Mouse (Mus musculus): ENCODE results near the gene Gm11032.
"Not testable (repeated sequence)": the region's sequence is repeated elsewhere in the genome, so short reads cannot be mapped to it uniquely, and the experiment has no call there.

Gm11032 gene

DNA sequence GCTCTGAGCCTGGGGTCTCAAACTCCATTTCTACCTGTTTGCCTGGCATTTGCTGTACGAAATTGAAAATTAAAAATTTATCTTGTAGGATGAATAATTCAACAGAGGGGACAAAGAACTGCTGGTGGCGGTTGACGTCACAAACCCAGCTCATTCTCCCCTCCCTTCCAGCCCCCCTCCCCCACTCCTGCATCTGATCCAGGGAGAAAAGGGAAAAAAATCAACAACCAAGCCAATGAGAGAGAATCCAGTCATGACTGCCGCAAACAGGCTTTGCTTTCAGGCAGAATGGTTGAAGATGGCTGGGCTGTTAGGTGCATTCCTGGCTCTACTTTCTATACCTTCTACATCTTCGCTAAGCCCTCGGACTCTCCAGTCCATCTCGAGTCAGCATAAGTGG, 6.1 kb downstream of the Gm11032 start:
- in situ Hi-C loops (cut with MboI): no loop called here

DNA sequence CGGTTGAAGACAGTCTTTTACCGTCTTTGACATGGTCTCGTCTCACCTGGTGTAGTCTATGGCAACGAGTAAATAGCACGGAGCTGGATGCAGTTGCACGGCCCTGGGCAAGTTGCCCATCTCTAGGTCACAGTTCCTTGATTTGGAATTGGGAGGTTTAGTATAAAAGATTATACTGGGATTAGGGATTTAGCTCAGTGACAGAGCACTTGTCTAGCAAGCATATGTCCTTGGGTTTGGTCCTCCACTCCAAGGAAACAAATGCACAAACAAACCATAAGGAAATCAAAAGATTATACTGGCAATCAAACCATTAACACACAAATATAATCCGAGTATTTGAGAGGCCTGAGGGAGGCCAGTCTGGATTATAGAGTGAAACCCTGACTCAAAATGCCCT, 7.8 kb downstream of the Gm11032 start:
- in situ Hi-C loops (cut with MboI): no loop called here

DNA sequence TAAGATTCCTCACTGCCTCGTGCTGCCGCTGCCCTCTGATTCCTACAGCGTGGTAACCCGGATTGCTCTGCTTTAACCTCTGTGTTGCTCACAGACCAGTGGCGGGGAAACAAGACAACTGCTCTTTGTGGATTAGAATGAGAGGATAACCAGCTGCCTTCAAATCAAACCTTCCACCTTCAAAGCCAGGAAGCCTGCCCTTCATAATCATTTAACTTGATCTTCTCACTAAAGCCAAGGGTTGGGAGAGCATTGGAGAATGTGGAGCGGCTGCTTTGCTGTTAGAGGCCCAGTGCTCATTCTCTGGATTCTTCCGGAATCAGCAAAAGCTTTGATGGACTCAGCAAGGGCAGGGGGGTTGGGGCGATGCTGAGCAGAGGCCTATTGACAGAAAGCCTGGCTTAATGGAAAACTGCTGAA, 10.0 kb downstream of the Gm11032 start:
- in situ Hi-C loops (cut with MboI): no loop called here

DNA sequence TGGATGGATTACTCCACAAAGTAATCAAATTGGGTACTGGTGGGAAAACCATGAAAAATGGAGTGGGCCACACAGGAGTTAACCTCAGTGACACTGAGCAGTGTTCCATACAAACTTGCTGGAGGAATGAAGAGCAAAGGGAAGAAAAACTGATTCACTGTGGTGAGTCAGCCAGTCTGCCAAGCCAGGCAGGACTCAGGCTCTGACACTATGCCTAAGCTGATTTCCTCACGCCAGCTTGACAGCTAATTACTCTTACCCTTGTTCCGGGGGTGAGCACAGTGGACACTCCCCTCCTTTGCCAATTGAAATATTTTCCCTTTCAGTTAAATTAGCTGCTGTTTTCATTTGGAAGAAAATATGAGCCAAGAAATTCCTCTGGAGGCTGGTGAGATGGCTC, 13.6 kb downstream of the Gm11032 start:
- in situ Hi-C loops (cut with MboI): no loop called here

DNA sequence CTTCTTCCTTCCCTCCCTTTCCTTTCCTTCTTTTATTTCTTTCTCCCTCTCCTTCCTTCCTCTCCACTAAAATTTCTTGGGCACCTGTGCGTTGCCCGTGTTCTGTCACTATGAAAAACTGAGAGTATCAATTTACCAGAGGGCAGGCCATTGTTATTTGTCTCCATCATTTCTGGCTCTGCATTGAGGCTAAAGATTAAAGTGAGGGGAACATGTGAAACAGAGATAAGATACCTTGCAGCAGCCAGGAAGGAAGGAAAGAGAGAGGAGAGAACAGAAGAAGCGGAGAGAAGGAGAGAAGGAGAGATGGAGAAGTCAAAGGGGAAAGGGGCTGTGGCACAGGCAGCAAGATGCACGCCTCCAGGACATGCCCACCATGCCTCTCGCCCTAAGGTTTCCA, 14.5 kb downstream of the Gm11032 start:
- in situ Hi-C loops (cut with MboI): no loop called here

DNA sequence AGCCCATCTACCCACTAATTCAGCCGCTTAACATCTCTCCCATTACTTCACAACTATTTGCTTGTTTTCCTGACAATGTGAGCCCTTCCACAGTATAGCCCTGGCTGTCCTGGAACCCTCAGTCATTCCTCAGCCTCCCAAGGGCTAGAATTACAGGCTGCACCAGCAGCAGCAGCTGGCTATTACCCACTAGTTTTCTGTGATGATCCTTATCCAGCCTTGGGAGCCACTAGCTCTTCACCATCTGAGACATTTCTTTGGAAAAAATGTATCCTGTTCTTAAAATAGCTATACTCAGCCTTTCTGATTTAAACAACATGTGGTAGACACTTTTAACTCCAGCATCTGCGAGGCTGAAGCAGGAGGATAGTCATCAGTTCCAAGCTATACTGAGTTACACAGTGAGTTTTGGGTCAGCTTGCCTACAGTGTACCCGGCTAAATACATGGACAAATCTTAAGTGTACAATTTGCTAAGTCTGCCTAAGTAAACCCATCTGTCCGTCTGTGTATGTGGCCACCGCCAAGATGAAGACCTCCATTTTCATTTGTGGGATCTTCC, 17.0 kb downstream of the Gm11032 start:
- in situ Hi-C loops (cut with MboI): loop anchor here (5.0 kb wide), 1 partner anchor 40 kb away; no protein-coding TSS in a partner anchor

DNA sequence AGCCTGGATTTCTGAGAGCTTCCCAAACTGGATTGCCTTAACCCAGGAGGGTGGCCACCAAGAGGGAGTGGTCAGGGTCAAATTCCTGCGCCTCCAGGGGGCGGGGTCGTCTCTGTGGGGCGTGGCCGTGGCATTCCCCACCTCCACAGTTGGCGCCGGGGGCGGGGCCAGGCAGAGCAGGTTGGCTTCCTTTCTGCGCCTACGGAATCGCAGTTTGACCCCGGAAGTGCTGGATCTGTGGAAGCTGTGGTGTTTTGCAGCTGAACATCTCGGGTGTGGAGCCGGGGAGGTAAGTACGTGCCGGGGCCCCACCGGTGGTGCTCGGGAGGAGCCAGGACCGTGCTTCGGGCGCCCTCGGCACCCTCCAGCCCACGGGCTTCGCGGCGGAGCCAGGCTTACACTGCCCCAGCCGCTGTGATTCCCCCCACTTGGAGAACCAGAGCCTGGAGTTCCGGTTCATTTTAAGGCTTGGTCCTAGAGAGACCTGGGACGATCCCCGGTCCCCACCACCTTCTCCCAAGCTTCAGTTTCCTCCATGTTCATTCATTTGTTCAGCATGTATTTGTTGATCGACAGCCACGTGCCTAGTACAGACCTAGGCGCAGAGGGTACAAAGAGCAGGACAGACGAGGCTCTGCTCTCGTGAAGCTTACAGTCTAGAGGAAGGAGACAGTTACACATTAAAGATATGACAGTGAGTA, 17.8 kb downstream of the Gm11032 start, which contains the start of gene Ascc2:
TSS of gene Ascc2 (plus strand) at position 214 of the 701 bp plus-strand sequence.
- in situ Hi-C loops (cut with MboI): loop anchor here (5.0 kb wide), 1 partner anchor 40 kb away; no protein-coding TSS in a partner anchor

DNA sequence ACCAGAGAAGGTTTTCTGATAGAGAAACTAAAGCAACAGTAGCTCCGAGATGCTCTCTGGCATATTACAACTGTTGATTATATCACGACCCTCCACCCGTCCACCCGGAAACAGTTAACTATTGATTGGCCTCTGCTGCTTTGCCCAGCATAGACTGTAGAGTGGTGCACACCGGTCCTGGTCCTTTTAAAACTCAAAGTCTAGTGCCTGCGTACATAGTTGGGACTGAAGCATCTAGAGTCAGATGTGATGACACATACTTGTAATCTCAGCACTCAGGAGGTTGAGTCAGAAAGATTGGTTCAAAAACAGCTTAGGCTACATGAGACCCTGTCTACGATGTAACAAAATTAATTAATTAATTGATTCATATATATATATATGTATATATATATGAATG, 18.4 kb downstream of the Gm11032 start:
- in situ Hi-C loops (cut with MboI): loop anchor here (5.0 kb wide), 1 partner anchor 41 kb away; no protein-coding TSS in a partner anchor

DNA sequence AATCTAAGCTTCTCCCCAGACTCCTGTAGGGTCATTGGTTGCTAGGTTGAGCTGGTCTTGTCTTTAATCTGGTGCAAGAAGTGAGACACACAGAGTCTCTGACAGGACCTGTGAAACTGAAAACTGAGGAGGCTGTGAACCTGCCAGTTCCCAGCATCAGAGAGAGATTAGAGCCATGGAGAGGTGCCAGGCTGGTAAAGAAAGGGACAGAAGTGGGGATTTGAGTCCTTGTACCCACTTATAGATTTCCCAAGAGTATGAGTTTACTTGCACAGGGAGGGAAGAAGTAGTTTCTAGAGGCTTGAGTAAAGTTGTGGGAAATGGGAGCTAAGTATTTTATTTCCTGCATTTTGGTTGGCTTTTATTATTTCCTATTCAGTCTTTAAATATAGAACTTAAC, 21.3 kb downstream of the Gm11032 start:
- in situ Hi-C loops (cut with MboI): no loop called here

DNA sequence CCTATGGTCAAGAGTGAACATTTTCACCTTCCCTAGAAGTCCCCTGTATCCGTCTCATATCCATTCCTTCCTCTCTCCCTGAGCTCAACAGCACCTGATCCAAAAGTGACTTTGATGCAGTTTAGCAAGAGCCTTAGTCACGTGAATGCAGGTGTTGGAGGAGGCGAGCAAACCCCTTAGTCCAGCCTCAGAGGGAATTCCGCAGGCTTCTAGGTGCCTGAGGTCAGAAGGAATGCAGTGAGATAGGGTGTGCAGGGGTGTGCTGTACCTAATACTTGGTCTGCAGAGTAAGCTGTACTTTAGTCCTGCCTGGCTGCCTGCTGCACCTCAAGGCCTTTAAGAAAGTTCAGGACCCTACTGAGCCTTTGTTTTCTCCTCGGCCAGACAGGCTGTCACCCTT, 23.9 kb downstream of the Gm11032 start:
- in situ Hi-C loops (cut with MboI): no loop called here

DNA sequence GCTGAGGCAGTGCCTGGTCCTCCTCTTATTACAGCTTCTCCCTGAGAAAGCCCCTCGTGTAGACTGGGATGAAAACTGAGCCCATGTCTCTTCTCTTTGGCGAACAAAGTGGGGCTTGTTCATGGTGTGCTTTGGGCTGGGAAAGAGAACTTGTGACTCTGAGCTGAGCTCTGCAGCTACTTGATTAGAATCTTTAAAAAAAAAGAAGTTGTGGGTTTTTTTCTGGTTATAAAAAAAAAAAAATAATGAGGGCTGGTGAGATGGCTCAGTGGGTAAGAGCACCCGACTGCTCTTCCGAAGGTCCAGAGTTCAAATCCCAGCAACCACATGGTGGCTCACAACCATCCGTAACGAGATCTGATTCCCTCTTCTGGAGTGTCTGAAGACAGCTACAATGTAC, 25.3 kb downstream of the Gm11032 start:
- in situ Hi-C loops (cut with MboI): not testable (repeated sequence)

DNA sequence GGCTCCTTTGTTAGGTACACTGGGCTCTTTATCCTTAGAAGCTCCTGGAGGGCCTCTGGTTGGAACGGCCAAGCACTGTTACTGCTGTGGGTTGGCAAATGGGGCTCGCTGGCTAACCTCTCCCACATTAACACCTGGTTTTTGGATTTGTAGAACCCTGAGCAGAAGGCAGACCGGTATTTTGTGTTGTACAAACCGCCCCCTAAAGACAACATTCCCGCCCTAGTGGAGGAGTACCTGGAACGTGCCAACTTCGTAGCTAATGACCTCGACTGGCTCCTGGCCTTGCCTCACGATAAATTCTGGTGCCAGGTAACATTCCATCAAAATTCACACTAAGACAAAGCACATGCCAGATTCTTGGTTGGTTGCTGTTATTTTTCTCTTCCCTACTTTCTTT, 26.5 kb downstream of the Gm11032 start:
- in situ Hi-C loops (cut with MboI): no loop called here

DNA sequence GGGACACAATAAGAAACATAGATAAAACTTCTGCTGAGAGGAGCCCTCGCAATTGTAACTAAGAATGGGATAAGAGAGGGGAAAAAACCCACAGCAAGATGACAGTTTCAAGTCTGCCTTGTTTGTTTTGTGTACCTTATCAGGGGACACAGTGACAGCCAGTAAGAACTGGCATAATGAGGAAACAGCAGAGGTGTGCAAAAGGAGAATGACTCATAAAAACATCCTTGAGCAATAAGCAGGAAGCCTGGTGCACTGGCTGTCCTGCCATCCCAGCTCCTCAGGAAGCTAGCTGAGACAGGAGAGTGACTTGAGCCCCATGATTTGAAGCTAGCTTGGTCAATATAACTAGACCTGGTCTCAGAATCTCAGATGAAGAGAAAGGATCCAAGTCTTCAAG, 40.0 kb downstream of the Gm11032 start:
- in situ Hi-C loops (cut with MboI): no loop called here

DNA sequence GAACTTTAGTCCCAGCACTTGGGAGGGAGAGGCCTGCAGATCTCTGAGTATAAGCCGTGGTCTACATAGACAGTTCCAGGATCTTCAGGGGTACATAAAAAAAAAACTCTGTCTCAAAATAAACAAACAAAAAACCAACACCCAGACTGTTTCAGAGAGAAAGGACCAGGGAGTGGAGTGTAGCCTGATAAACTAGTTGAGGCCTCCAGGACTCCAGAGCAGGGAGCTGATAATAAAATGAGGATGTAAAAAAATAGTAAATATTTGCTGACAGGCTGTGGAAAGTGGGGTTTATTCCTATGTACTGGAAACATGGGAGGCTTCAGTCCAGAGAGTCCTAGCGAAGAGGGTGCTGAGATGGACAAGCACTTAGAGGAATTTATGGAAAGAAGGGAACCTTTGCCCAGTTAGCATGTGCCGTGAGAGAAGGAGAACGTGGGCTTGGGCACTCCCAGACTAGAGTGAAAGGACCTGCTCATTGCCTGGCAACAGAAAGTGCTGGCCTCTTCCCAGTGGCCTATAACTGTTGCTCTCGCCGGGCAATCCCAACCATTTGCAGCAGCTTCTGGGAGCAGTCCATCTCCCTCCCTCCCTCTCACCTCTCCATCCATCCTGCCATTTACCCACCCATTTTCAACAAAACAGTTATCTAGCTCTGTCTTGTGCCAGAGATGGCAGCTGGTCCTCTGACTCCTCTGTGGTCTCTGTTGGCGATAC, 40.6 kb downstream of the Gm11032 start:
- in situ Hi-C loops (cut with MboI): no loop called here

DNA sequence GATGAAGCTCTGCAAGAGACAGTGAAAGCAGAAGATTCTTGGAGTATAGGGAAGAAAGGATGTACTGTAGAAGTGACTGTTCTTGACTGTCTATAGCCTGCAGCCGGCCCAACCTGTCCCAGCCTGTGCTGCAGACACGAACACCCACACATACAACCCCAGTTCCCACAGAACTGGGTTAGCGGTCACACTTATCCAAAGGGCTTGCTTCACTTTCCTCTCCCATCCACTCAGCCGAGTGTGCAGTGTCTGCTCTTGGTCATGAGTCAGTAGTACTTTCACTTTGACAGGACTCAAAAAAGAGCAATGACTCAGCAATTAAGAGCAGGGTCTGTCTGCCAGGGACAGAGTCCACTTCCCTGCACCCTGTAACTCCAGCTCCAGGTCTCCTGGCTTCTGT, 41.5 kb downstream of the Gm11032 start:
- in situ Hi-C loops (cut with MboI): no loop called here

DNA sequence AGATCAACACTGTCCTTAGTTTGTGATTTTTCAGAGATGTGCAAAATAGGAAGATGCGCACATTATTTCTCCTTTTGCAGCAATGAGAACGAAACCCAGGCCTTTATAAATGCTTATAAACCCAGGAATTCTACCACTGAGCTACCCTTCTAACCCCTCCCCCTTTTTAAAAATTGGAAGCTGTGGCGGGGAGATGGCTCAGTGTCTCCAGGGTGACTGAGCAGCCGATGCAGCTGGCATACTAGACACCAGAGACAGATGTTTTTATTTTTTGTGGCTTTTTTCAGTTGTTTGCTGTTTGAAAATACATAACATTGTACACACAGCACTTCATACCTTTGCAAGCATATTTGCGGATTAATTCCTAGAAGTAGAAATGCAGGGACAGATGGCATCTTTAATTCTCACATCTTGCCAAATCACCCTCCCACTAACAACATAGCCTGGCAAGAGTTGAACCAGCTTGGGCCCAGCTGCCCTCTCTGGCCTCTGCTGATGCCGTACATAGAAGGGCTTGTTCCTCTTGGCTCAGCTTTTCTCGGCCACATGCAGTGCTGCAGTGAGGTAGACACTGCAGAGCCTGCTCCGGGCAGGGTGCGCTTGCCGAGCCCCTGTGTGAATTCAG, 42.1 kb downstream of the Gm11032 start:
- in situ Hi-C loops (cut with MboI): no loop called here

DNA sequence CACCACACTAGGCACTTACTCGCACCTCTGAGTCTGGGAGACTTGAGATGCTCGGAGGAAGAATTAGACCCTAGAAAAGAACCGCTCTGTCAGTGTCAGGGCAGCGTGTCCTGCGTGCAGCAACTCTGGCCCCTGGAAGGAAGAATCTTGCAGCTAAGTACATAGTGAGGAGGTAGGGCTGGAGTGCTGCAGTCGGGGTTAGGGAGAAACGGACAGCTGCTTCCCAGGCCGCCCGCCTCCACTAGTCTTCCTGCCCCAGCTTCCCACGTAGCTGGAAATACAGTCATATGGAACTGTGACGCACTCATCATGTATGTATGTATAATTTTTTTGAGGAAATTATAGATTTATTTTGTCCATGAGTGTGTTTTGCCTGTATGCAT, 42.6 kb downstream of the Gm11032 start:
- in situ Hi-C loops (cut with MboI): no loop called here
